Mouse (Mus musculus) right cerebral cortex, postnatal 4 days (tissue): ENCODE data around the gene Sec31b.

Source experiments
- DNase-seq: peaks from one replicate; pipeline ENCODE4 v3.0.0-alpha.2; 2022

Sec31b gene

DNA sequence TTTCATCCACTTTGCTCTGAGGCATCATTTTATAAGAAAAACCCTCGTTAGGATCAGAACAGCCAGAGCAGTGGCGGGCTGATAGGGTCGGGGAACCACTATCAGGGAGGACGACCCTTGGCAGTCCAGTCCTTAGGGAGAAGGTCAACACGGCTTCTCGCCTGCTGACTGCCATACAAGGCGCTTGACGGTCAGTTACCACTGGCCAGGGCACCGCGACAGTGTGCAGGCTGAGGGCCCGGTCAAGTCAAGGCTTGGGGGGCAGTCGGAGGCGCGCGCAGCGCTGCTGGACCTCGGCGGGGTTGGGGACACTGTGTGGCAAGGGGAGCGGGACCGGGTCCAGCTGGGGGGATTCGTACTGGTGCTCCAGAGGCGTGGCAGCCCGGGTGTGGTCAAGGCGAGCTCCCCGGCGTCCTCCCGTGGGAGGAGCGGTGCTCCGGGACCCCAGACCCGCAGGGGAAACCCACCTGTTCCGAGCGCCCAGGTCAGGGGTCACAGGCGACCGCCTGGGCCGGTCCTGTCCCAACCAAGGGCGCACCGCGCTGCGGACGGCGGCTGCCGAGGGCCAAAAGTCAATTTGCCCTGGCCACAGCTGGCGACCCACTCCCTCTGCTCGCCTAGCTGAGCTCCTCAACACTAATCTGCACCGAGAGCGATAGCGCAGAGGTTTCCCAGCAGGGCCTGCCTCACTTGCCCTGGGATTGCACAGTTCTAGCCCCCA is at the start of gene Sec31b:
Sec31b (minus strand) TSS at position 544 of the 721 bp plus-strand sequence.
- DNase-seq, result peak; percentile 14

DNA sequence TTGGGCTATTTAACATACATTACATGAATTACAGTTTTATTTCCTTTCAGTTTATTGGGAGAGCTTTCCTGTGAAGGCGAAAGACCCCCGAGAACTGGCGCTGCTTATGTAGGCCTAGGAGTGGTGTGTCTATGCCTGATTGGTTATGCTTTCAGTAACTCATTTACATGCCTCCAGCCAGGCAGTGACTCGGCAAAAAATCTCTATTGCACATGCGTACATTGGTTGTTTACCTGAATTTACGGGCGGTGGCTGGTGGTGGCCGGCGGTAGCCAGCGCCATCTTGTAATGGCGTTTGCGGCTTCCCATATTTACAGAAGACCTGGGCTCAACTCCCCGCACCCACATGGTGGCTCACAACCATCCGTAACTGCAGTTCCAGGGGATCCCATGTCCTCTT is 48.5 kb upstream of the Sec31b start:
- no peak for DNase-seq

DNA sequence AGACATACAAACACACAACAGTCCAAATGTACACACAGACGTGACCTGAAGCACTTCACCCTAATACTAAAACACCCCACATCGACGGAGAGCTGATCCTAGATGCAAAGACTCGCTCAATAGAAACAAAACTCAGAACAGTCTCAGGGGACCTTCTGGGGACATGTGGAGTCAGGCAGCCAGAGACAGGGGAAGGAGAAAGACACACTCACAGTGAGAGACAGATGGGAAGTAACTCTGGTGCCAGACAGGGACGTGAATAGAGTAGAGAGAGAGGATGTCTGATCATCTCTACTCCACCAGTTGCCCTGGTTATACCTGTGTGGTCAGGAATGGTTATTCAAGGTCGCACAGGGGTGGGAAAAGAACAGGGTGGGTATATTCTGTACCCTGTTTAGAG is 46.0 kb upstream of the Sec31b start:
- DNase-seq, result no peak

DNA sequence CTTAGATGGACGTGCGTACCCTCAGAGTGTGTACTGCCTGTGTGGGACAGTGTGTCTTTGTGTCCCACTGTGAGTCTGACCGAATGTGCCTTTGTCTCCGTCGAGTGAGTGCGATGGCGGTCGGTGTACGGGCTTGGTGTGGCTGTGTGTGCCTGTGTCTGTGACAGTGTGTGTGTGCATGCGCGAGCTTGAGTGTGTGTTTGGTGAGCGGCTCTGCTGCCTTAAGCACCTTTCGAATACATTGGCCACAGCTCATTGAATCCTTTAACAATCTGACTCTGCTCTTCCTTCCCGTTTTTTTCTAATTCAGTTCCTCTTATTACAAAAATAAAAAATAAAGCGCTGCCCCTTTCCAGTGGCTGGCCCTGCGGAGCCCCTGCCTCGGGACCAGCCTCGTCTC is 45.3 kb upstream of the Sec31b start:
- no peak for DNase-seq

DNA sequence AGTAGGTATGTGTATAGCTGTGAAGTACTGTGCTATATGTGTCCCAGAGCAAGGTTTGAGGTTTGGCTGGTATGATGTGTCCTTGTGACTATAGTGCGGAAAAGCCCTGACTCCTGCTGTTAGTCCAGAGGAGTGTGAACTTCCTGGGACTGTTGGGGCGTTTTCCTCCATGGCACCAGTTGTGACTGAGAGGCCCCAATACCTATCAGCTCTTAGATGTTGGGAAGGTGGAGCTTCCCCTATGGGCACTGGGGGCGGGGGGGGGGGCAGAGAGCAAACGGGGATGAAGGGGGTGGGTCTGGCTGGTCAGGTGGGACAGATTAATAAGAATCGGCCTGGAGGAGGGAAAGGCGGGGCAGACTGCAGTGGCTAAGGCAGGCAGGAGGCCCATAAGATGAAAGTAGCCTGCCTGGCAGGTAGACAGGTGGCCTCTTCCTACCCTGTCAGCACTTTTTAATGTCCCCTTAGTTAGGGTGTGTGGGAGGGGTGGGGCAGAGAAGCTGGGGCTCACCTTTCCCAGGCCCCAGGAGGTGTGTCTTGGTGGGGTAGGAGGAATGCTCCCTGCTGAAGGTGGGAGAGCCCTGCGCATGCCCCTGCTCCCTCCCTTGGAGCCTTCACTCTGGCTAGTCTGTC is 44.0 kb upstream of the Sec31b start:
- no peak for DNase-seq

DNA sequence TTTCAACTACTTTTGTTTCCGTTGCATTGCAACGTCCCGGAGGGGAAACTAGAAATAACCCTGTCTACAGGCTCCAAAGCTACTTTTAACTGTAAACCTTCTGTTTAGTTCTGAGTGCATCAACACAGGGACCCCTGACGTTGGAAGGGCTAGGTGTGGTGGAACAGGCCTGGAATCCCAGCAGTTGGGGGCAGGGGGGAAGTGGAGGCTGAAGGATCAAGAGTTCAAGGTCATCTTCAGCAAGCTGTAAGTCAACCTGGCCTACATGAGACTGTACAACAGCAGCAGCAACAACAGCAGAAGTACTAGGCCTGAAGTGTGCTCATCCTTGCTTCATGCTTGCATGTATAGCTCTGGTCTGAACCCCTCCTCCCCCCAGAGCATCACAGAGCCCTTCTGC is 42.4 kb upstream of the Sec31b start:
- DNase-seq, result no peak

DNA sequence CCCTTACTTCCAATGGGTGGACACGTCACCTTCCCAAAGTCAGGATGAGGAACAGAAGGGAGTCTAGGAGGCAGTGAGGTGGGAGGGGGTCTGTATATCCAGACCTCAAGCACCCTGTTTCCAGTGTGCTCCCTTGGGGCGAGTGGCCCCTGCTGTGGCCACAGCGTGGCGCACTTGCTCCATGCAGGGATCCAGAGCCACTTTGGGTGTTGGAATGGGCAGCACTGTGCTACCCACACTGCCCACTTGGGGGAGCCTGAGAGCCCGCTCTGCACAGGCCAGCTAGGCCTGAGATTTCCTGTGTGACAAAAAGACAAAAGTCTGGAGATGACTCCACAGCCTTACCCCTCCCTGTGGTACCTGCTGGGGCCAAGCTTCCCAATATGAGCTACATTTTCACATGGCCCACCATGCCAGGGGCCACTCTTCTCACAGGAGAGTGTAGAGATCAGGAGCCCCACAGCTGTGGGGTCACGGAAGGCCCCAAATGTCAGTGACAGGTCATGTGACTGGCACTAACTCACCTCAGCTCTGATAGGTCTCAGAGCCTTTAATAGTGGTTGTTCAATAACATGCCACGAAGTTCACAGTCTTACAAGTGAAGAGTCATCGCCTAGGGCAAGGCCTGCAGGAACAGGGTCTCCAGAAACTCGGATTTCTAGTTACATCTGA is 37.1 kb upstream of the Sec31b start:
- DNase-seq, result peak; percentile 98

DNA sequence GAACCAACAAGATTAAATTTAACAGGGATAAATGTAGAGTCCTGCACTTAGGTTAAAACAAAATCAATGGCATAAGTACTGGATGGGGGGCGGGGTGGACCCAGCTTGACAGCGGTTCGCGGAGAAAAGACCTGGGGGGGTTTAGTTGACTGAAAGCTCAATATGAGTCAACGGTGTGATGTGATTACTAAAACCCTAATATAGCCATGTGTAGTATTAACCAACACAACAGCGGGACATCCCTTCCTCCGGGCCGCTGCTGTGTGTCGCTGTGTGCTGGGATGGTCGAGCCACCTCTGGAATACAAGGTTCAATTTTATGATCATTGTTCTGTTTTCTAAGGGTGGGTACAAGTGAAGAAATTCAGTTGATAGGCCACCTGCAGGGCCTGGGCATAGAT is 36.4 kb upstream of the Sec31b start:
- DNase-seq, result no peak

DNA sequence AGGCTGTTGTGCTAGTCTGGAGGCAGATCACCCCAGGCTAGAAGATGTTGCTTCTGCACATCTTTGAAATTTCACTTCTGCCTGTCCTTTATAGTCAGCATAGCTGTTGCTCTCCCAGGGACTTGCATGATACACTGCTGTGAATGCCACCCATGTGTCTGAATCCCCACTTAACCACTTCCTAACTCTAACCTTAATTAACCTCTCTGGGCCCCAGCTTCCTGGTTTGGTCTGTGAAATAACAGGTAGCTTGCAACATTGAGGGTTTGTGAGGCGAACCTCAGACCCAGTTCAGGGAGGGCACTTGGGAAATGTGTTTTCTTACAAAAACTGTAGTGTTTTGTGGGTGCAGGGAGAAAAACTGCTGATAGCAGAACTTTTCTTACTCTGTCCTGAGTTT is 32.4 kb upstream of the Sec31b start:
- DNase-seq, result no peak

DNA sequence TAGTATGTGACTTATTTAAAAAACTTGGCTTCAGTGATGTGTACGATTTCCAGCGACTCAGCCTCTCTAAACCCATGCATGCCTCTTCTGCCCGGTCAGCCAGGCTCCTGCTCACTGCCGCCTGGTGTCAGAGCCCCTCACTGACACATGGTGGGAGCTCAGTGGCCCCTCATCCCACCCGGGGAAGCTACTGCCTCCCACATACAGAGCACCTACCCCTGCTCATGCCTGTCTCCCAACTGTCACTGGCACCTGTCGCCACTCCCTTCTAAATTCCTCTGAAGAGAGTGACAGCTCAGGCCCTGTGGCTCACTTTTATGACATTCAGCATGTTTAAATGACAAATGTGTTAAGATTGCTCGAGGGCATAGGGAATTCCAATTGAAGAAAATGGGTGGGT is 30.6 kb upstream of the Sec31b start:
- no peak for DNase-seq

DNA sequence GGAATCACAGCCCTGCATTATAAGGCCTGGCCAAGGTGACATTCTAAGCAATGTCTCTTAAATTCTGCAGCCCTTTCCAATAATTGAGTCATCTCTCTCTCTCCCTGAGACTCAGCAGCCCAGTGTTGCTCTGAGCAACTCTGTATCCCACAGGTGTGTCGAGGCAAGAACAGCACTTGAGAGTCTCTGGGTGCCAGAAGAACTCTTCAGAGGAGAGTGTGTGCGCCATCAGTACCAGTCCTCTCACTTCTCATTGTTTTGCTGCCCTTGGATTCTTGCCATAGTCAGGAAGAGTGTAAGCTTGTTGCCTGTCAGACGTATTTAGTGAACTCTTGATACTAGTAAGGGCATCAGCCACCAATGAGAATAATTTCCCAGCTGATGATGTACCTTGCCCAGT is 22.1 kb upstream of the Sec31b start:
- DNase-seq, result no peak

DNA sequence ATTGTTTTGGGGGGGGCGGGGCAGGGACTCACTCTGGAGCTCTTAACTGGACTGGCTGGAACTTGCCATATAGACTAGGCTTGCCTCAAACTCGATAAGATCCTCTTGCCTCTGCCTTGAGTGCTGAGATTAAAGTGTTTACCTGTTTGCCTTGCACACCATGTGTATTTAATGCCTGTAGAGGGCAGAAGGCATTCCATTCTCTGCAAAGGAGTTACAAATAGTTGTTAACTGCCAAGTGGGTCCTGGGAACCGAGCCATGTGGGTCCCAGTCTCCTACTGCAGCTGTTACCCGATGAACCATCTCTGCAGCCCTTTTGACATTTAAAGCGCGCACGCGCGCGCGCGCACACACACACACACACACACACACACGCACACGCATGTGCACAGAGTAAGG is 18.3 kb upstream of the Sec31b start:
- no peak for DNase-seq

DNA sequence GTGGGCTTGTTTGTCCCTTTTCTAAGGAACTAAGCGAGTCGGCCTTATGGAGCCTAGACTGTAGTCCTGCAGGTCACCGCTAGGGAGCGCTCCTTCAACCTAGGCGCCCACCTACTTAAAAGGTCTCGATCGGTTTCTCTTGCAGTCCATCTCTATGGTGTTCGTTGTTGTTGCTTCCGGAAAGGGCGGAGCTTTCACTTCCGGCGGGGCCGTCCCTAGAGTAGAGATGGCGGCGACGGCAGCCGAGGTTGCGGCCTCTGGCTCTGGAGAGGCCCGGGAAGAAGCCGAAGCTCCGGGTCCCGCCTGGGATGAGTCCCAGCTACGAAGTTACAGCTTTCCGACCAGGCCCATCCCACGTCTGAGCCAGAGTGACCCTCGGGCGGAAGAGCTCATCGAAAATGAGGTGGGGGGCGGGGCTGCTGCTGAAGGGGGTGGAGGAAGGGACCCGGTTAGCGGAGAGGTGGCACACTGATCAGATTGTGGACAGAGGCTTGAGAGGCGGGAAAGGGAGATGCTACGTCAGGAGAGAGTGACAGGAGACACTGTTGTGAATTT is 17.1 kb upstream of the Sec31b start, which contains the start of gene Hif1an:
Hif1an (plus strand) TSS at position 199 of the 555 bp plus-strand sequence.
- peak; percentile 92 for DNase-seq

DNA sequence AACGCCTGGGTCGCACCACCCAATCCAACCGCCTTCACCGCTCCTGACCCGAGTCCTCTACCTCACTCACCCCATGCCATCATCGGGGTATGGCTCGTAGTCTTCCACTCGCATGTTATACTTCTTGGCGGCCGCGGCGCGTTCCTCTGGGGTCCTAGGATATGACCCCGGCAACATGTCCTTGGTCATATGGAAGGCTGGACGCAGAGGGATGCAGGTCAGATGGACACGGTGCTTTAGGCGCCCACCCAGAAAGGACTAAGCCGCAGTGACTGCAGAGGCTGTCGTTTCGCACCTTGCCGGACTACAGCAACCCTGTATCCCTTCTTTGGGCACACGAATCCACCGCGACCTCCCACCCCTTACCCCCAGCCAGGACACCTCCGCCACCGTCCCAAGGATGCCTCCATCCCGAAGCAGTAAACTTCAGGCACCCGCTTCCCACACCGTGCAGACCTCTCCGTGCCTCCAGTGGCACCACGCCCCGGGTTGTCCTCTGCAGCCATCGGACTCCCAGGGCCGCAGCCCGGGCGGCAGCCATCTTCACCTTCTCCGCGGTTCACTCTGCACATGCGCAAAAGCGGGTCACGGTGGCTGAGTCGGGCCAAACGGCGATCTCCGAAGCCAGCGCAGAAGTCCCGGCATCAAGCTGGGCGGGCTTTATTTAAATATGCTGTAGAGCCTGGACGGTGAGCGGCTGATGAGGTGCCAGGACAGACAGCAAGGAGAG is 9.4 kb upstream of the Sec31b start, which contains the start of gene Ndufb8:
Ndufb8 (minus strand) TSS at position 580 of the 730 bp plus-strand sequence.
- DNase-seq, result peak; percentile 95

DNA sequence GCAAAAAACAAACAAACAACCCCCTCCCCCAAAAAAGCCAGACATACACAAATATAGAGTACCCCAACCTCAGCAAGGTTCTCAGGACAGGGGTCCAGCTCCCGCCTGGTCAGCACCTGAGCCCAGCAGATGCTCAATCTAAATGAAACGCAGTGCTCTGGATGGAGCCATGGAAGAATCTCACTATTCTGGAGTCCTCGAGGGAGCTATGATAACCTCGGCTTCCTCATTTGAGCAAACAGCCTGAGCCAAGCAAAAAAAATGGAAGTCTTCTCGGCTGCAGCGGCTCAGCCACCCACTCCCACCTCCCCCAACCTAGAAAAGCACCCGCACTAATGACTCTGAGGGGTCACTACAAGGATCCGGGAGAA is 8.8 kb upstream of the Sec31b start:
- no peak for DNase-seq

DNA sequence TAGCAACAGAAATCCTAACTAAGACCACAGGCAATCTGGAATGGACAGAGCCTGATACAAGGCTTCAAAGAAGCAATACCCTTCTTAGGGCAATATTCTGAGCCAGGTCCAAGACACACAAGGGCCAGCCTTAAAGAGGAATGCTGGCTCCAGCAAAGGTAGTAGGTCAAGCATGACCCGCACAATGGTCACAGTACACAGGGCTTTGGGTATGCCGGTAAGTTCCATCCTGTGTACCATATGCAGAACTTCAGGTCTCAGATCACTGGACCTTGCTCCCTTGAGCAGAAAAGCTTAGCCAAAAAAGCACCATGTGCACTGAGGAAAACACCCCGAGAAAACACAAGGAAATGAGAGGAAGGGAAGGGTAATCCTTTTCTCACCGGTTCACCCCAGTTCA is 7.6 kb upstream of the Sec31b start:
- no peak for DNase-seq

DNA sequence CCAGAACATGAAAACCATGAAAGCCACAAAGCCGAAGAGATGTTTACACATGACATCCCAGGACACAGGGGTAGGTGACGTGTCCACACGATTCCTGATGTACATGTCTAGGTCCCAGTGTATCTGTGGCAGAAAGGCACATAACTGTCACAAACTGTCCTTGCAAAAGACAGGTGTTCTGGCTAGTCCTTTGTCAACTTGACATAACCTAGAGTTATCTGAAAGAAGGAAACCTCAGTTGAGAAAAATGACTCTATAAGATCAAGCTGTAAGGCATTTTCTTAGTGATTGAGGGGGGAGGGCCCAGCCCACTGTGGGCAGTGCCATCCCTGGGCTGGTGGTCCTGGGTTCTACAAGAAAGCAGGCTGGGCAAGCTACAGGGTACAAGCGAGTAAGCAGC is 7.1 kb upstream of the Sec31b start, which contains the start of gene Gm20538:
Gm20538 (minus strand) TSS at position 101 of the 400 bp plus-strand sequence.
- DNase-seq, result no peak

DNA sequence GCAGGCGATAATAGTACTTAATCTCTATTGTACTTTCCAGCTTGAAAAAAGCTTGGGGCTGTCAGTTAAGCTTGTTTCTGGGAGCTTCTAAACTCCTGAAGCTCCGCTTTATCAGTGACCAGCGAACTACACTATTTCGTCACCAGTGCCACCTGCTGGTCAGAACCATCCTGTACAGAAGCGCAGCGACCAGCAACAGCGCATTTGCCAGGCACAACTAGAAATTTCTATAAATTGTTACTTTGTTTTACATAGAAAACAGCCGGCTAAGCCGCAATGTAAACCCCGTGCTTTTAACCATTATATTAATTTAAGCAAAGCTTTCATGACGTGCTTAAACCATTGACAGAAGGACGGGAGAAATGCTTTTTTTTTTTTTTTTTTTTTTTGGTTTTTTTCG is 889 bp downstream of the Sec31b start:
- DNase-seq, result peak; percentile 85

DNA sequence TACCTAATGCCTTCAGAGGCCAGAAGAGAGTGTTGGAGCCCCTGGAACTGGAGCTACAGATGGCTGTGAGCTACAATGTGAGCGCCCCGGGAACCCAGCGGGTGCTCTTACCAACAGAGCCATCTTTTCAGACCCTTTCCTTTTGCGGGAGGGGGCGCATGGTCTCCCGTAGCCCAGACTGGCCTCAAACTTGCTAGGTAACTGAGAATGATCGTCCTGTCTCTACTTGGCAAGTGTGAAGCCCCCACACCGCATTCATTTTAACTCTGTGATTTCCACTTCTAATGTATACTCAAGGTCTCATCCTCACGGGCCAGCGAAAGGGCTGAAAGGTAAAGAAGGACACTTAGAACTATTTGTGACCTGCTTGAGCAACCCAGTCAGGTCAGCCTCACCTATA is 1.3 kb downstream of the Sec31b start:
- DNase-seq, result no peak

DNA sequence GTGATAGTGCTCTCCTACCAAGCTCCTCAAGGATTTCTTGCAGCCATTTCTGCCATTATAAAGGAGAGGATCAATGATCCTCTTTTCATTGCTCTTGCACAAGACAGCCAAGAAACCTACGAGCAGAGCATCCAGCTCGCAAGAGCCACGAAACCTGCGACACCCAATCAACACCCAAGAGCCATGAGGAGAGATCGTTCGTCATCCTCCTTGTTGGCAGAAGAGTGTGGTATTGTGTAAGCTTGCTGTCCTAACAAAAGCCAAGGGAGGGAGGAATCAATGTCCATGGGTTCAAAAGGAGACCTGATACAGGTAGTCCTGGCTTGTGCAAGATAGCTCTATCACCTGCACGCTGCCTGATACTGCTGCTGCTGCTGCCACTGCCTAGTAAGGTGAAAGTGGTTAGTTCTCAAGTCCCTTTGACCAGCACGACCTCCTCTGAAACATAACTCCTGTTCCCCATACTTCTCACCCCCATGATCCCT is 2.9 kb downstream of the Sec31b start:
- DNase-seq, result no peak

DNA sequence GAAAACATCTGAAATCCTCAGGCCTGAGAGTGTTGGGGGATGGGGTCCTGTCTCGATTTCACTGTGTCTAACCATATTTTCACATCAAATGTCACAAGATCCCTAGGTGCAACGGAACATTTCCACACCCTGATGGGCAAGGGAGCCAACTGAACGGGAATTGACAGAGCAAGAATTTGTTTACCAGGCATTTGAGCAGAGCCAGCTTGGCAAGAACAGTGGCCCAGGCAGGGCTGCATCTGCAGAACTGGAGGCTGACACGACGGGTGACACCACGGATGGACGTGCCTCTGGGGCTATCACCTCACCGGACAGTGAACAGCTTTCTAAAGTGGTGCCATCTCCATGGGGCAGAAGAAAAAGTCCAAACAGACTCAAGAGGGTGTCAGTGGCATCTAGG is 8.2 kb downstream of the Sec31b start:
- no peak for DNase-seq

DNA sequence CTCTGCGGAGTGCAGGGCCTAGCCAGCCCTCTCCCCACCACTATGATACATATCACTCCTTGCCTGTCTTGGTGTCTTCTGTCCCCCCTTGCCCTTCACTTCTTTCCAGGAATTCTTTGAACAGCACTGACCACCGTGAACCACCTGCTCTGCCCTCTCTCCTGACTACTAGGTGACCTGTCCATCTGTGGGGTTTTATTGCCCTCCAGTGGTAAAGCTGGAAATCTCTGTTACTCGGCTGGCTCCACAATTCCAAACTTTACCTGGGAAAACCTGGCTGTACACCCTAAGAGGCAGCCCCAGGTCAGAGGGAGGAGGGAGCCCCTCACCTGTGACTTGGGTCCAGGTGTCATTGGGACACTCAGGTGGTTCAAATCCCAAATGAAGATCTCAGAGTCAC is 10.3 kb downstream of the Sec31b start:
- DNase-seq, result no peak

DNA sequence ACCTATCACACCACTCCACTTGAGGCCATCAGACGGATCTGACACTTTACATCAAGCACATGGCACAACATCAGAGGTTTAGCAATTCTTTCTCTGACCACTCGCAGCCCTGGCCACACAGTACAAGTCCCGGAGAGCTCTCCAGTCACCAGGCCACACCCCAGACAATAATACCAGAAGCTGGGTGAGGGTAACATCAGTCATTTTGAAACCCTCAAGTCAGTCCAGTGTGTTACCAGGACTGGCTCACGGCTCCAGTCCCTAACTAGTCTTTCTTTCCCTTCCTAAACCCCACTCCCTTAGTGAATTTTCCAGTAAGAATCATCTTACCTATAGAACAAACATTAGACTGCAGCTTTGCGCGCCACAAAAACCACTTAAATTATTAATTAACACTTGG is 15.6 kb downstream of the Sec31b start:
- no peak for DNase-seq
